Mouse (Mus musculus) intestine, embryonic 16.5 days (tissue): ENCODE measurements around the gene Cyp2d40. TPM values are rescaled to one million over a fixed set of nuclear protein-coding genes. Genes with fewer than 3 reads are reported as not detected.

Experiments used
- microRNA-seq: library from miRNA; unstranded; fragments of <30 nt; microRNA quantifications from one replicate; pipeline ENCODE4, GENCODE M21; 2016
- polyA plus RNA-seq: library from polyadenylated mRNA; unstranded; fragments of >200 nt; fragmentation: Nextera tagmentation; extraction: Ambion mirVana; gene quantifications from 2 replicates; pipeline ENCODE4 v1.2.1, GENCODE M21; 2015

Gene Cyp2d40
- polyA plus RNA-seq, 1 experiment from 2014 or later: 0.07 TPM

Small RNA genes within 50 kb of the gene (microRNA-seq; reads per million reads assigned to microRNA genes)
- gene Gm27618: not detected

Other genes starting within 250 kb of the Cyp2d40 start
- not detected in 2 replicates for gene Cyp2d12, start 209.1 kb downstream of the Cyp2d40 start, polyA plus RNA-seq
- gene Cyp2d34, start 143.2 kb downstream of the Cyp2d40 start, polyA plus RNA-seq: 0.18 TPM in 1 of 2 replicates, not detected in the other
- 25.5 and 40.5 TPM in 2 replicates for gene Cyp2d26, start 30.1 kb upstream of the Cyp2d40 start, polyA plus RNA-seq
- 5.1 and 5.5 TPM in 2 replicates for gene Tcf20, start 223.7 kb upstream of the Cyp2d40 start, polyA plus RNA-seq